Comparison of ENCODE assay signal across 15 mouse cellular contexts in the genomic region with DNA sequence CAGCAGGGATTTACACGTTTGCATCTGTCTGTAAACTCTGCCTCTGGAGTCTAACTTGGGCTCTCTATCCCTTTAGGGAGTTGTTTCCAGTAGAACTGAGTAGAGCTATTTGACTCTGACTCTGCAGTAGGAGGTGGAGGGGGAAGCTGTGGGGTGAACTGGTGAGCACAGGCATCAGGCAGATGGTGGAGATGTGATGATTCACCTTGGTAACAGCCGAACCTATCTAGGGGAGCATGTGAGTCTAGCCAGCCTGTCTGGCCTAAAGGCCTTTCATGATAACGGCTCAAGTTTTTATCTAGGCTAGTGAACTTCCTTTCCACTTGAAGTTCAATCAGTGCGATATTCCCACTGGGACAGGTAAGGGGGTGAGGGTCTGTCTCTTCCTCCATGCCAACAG. TPM values are rescaled to one million over a fixed set of nuclear protein-coding genes. Genes with fewer than 3 reads are reported as not detected.
DNase-seq lines count a peak whose midpoint lies in the region; ATAC-seq lines count a peak whose summit lies in the region.
"Had no signal": no experiment of that assay in that cellular context is flagged by ENCODE, and none has a peak within 500 bp of the region (broad histone marks: within the 10 kb centered on the region; RNA-seq: fewer than 3 reads in every experiment).

No protein-coding gene starts in this region.

- WGBS in hindbrain, embryonic 12.5 days: 77% methylated on average over 4 of the region's 4 CpGs

- peak; percentile 53 for ATAC-seq in inflammation-experienced regulatory T-cells, adult 6 months
- ATAC-seq in hindbrain, embryonic 12.5 days (ENCODE audit: low FRiP score): no peak

- no peaks in the 10 kb centered on the region for H3K9me3 ChIP-seq in hindbrain, embryonic 12.5 days (replicated peaks)
- H3K9me3 ChIP-seq: limb, embryonic 12.5 days had no signal

- H3K36me3 ChIP-seq in hindbrain, embryonic 12.5 days: no peaks in the 10 kb centered on the region
- H3K36me3 ChIP-seq: limb, embryonic 12.5 days had no signal

- 0 out of 2 replicates have a peak, but pooled peaks cover 3% of the 10 kb centered on the region for H3K4me1 ChIP-seq in hindbrain, embryonic 12.5 days

- no peak overlapping the region for H3K4me3 ChIP-seq in hindbrain, embryonic 12.5 days
- H3K4me3 ChIP-seq: limb, embryonic 12.5 days had no signal

- H3K4me2 ChIP-seq in hindbrain, embryonic 12.5 days (replicated peaks): no peak overlapping the region
- H3K4me2 ChIP-seq: limb, embryonic 12.5 days had no signal

- H3K27me3 ChIP-seq in hindbrain, embryonic 12.5 days: no peaks in the 10 kb centered on the region
- H3K27me3 ChIP-seq: limb, embryonic 12.5 days had no signal

- no peak overlapping the region for H3K9ac ChIP-seq in hindbrain, embryonic 12.5 days
- H3K9ac ChIP-seq: forebrain, postnatal 0 days; limb, embryonic 12.5 days had no signal

- no peak overlapping the region for H3K27ac ChIP-seq in hindbrain, embryonic 12.5 days
- H3K27ac ChIP-seq: limb, embryonic 12.5 days; macrophage had no signal

- peak; percentile 27 for DNase-seq in adrenal gland, postnatal 14 days
- DNase-seq in adrenal gland, adult 18-20 months (ENCODE audit: low spot score in 2 of 2): no peak
- DNase-seq in right cerebral cortex, adult 18-20 months: peak; percentile 63
- DNase-seq in right cerebral cortex, postnatal 10 days (ENCODE audit: low spot score in 2 of 2): no peak
- peak; percentile 44 for DNase-seq in MN1 (ENCODE audit: low spot score)
- no peak for DNase-seq in lung, postnatal 4 days
- DNase-seq: adrenal gland, postnatal 25 days had no signal

RNA-seq across cellular contexts. Expression of gene Bcl9l, which starts 34.7 kb away (rescaled TPM):
- total RNA-seq in adrenal gland, postnatal 14 days (2021): 59.3 and 61.7 TPM in 2 replicates
- total RNA-seq in adrenal gland, adult 18-20 months (2021): 10 to 100 TPM; 41.3 to 46.6 TPM
- 10 to 100 TPM; 11.1 to 12.4 (median 12.2) TPM for polyA plus RNA-seq in inflammation-experienced regulatory T-cells, adult 6 months (2017; shearing (Covaris generic))
- 12.3 and 15.5 TPM in 2 replicates for polyA plus RNA-seq in hindbrain, embryonic 12.5 days (2016; fragmentation: Nextera tagmentation; extraction: Ambion mirVana)

RNA-seq across cellular contexts. Expression of gene Cxcr5, which starts 44.3 kb away (rescaled TPM):
- 0.56 and 4.4 TPM in 2 replicates for total RNA-seq in adrenal gland, postnatal 14 days (2021)
- total RNA-seq in adrenal gland, adult 18-20 months (2021): under 1 TPM; 0.16 to 0.40 TPM
- 100 to 1,000 TPM in 2 of 3 experiments, 10 to 100 TPM in 1; 62.4 to 131 (median 115) TPM for polyA plus RNA-seq in inflammation-experienced regulatory T-cells, adult 6 months (2017; shearing (Covaris generic))
- not detected in 2 replicates for polyA plus RNA-seq in hindbrain, embryonic 12.5 days (2016; fragmentation: Nextera tagmentation; extraction: Ambion mirVana)
- total RNA-seq: forebrain, postnatal 0 days; left cerebral cortex, adult 18-20 months had no signal
- polyA plus RNA-seq: forebrain, postnatal 0 days; heart, postnatal 0 days; limb, embryonic 12.5 days; liver, embryonic 16.5 days; macrophage had no signal

Comparison
In these comparisons a context has a peak if more than half of its experiments do, and no peak if none do; other contexts are left out.
1. DNase-seq: peak in adrenal gland, postnatal 14 days (single experiment), right cerebral cortex, adult 18-20 months (single experiment) and MN1 (single experiment); none in adrenal gland, adult 18-20 months (0 of 2), right cerebral cortex, postnatal 10 days (0 of 2) and lung, postnatal 4 days (0 of 2).